Mouse (Mus musculus): ENCODE measurements at regions not wholly inside any gene's neighbourhood (a gene's known extent, or its start where the extent isn't known, plus 50 kb on each side); places are given as distances from the start of the nearest gene placed in this dataset.

DNA sequence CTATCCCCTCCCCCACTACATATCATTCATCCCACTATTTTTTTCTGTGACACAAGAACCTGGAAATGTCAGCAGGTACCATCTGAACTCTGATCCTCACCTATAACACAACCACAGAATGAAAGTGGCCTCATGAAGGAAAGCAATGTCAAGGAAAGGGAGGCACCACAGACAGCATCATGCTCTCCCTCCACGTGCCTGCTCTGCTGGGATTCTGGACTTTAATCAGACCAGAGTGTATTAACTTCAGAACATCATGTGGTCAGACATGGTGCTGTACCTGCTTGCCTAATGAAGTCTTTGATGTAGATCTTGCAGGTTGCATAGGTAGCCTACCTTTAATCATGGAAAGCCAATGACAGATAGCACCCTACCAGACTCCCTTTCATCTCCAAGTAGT lies 400.8 kb upstream of the Nrp1 start:
- Histone ChIP-seq H3K9ac (replicated peaks) (no peak overlapping the region), H3K36me3 (no peaks in the 10 kb centered on the region), H3K27ac (no peak overlapping the region), H3K4me1 (replicated peaks) (no peaks in the 10 kb centered on the region), H3K4me3 (replicated peaks) (no peak overlapping the region), H3K9me3 (no peaks in the 10 kb centered on the region), H3K4me2 (no peak overlapping the region), H3K27me3 (no peaks in the 10 kb centered on the region)
- ATAC-seq (ENCODE audit: insufficient number of reproducible peaks, insufficient read depth, low FRiP score, low TSS enrichment, low read depth): no peak
- WGBS: 70% methylated on average over 1 of the region's 1 CpGs

GRCm38 (mm10) chr8:127958351-127959044 lies 399.9 kb upstream of the Nrp1 start:
- no peaks in the 10 kb centered on the region for H3K27me3 ChIP-seq
- no peaks in the 10 kb centered on the region for H3K9me3 ChIP-seq
- H3K36me3 ChIP-seq: no peaks in the 10 kb centered on the region
- H3K4me2 ChIP-seq: no peak overlapping the region
- 77% methylated on average over 12 of the region's 12 CpGs for WGBS
- no peaks in the 10 kb centered on the region for H3K4me1 ChIP-seq (replicated peaks)
- ATAC-seq (ENCODE audit: insufficient number of reproducible peaks, insufficient read depth, low FRiP score, low TSS enrichment, low read depth): no peak
- no peak overlapping the region for H3K9ac ChIP-seq (replicated peaks)
- H3K27ac ChIP-seq: no peak overlapping the region
- H3K4me3 ChIP-seq (replicated peaks): no peak overlapping the region

GRCm38 (mm10) chr8:127962862-127963261 lies 395.5 kb upstream of the Nrp1 start:
- 85% methylated on average over 1 of the region's 1 CpGs for WGBS
- H3K27ac ChIP-seq: no peak overlapping the region
- H3K9ac ChIP-seq (replicated peaks): no peak overlapping the region
- H3K36me3 ChIP-seq: no peaks in the 10 kb centered on the region
- H3K4me3 ChIP-seq (replicated peaks): no peak overlapping the region
- no peak for ATAC-seq (ENCODE audit: insufficient number of reproducible peaks, insufficient read depth, low FRiP score, low TSS enrichment, low read depth)
- no peaks in the 10 kb centered on the region for H3K27me3 ChIP-seq
- no peaks in the 10 kb centered on the region for H3K9me3 ChIP-seq
- no peak overlapping the region for H3K4me2 ChIP-seq
- H3K4me1 ChIP-seq (replicated peaks): no peaks in the 10 kb centered on the region

- Histone ChIP-seq H3K4me2 (no peak overlapping the region), H3K9me3 (no peaks in the 10 kb centered on the region), H3K9ac (replicated peaks) (no peak overlapping the region), H3K4me3 (replicated peaks) (no peak overlapping the region), H3K36me3 (no peaks in the 10 kb centered on the region), H3K4me1 (replicated peaks) (no peaks in the 10 kb centered on the region), H3K27me3 (no peaks in the 10 kb centered on the region), H3K27ac (no peak overlapping the region)
- no peak for ATAC-seq (ENCODE audit: insufficient number of reproducible peaks, insufficient read depth, low FRiP score, low TSS enrichment, low read depth)
- WGBS: 83% methylated on average over 6 of the region's 6 CpGs
Observed at GRCm38 (mm10) chr8:127963625-127964024, 394.8 kb upstream of the Nrp1 start.

DNA sequence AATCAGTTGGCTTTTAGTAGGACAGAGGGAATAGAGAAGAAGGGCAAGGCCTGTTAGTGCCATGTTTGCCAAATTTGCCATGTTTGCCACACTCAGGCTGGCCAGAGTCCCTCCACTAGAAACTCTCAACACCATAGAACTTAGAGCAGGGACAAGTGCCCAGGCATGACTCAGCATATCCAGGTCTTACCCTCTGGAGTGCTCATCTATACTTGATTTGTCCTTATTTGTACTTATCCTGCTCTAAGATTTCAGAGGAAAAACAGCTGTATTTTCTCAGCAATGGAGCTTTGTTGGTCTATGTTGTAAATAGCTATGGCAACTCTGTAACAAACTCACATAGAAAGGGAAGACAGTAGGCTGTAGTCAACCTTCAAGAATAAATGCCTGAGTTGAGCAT lies 393.6 kb upstream of the Nrp1 start:
- ATAC-seq (ENCODE audit: insufficient number of reproducible peaks, insufficient read depth, low FRiP score, low TSS enrichment, low read depth): no peak
- H3K36me3 ChIP-seq: no peaks in the 10 kb centered on the region
- H3K9me3 ChIP-seq: no peaks in the 10 kb centered on the region
- H3K27ac ChIP-seq: no peak overlapping the region
- no peak overlapping the region for H3K9ac ChIP-seq (replicated peaks)
- H3K4me2 ChIP-seq: no peak overlapping the region
- H3K27me3 ChIP-seq: no peaks in the 10 kb centered on the region
- H3K4me3 ChIP-seq (replicated peaks): no peak overlapping the region
- no peaks in the 10 kb centered on the region for H3K4me1 ChIP-seq (replicated peaks)

- Histone ChIP-seq H3K36me3 (no peaks in the 10 kb centered on the region), H3K4me3 (replicated peaks) (no peak overlapping the region), H3K27ac (no peak overlapping the region), H3K9ac (replicated peaks) (no peak overlapping the region), H3K4me2 (no peak overlapping the region), H3K9me3 (no peaks in the 10 kb centered on the region), H3K4me1 (replicated peaks) (no peaks in the 10 kb centered on the region), H3K27me3 (no peaks in the 10 kb centered on the region)
- 61% methylated on average over 2 of the region's 2 CpGs for WGBS
- no peak for ATAC-seq (ENCODE audit: insufficient number of reproducible peaks, insufficient read depth, low FRiP score, low TSS enrichment, low read depth)
Observed at GRCm38 (mm10) chr8:127965341-127965740, 393.1 kb upstream of the Nrp1 start.

GRCm38 (mm10) chr8:127968026-127968425 lies 390.4 kb upstream of the Nrp1 start:
- H3K9me3 ChIP-seq: no peaks in the 10 kb centered on the region
- no peak overlapping the region for H3K27ac ChIP-seq
- H3K4me3 ChIP-seq (replicated peaks): no peak overlapping the region
- no peak overlapping the region for H3K4me2 ChIP-seq
- H3K9ac ChIP-seq (replicated peaks): no peak overlapping the region
- 86% methylated on average over 2 of the region's 2 CpGs for WGBS
- ATAC-seq (ENCODE audit: insufficient number of reproducible peaks, insufficient read depth, low FRiP score, low TSS enrichment, low read depth): no peak
- H3K36me3 ChIP-seq: no peaks in the 10 kb centered on the region
- no peaks in the 10 kb centered on the region for H3K27me3 ChIP-seq
- no peaks in the 10 kb centered on the region for H3K4me1 ChIP-seq (replicated peaks)

GRCm38 (mm10) chr8:127973194-127973593 lies 385.2 kb upstream of the Nrp1 start:
- Histone ChIP-seq H3K4me3 (replicated peaks) (no peak overlapping the region), H3K9ac (replicated peaks) (no peak overlapping the region), H3K27me3 (no peaks in the 10 kb centered on the region), H3K4me1 (replicated peaks) (0 out of 2 replicates have a peak, but pooled peaks cover 4% of the 10 kb centered on the region), H3K36me3 (no peaks in the 10 kb centered on the region), H3K27ac (no peak overlapping the region), H3K4me2 (no peak overlapping the region), H3K9me3 (no peaks in the 10 kb centered on the region)
- no peak for ATAC-seq (ENCODE audit: insufficient number of reproducible peaks, insufficient read depth, low FRiP score, low TSS enrichment, low read depth)
- 94% methylated on average over 2 of the region's 2 CpGs for WGBS

DNA sequence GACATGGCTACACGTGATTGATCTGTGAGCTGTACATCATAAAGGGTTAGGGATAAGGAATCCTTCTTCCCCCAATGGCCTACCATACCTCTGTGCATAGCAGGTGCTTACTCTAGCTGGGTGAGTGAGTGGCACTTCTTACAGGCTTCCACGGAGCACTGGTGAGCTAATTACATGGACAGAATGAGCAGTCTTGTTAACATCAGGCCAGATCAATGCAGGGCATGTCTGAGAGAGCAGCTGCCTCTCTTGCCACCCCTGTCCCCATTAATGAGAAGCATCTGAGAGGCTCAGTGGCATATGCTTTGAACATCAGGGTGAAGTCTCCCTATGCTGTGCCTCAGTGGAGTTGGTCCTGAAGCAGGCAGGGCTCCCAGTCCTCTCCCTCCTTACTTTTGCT lies 380.7 kb upstream of the Nrp1 start:
- 0 out of 2 replicates have a peak, but pooled peaks cover 4% of the 10 kb centered on the region for H3K4me1 ChIP-seq (replicated peaks)
- no peaks in the 10 kb centered on the region for H3K9me3 ChIP-seq
- no peak overlapping the region for H3K9ac ChIP-seq (replicated peaks)
- no peaks in the 10 kb centered on the region for H3K27me3 ChIP-seq
- 40% methylated on average over 2 of the region's 2 CpGs for WGBS
- H3K4me3 ChIP-seq (replicated peaks): no peak overlapping the region
- no peak overlapping the region for H3K4me2 ChIP-seq
- no peak overlapping the region for H3K27ac ChIP-seq
- no peak for ATAC-seq (ENCODE audit: insufficient number of reproducible peaks, insufficient read depth, low FRiP score, low TSS enrichment, low read depth)
- no peaks in the 10 kb centered on the region for H3K36me3 ChIP-seq

DNA sequence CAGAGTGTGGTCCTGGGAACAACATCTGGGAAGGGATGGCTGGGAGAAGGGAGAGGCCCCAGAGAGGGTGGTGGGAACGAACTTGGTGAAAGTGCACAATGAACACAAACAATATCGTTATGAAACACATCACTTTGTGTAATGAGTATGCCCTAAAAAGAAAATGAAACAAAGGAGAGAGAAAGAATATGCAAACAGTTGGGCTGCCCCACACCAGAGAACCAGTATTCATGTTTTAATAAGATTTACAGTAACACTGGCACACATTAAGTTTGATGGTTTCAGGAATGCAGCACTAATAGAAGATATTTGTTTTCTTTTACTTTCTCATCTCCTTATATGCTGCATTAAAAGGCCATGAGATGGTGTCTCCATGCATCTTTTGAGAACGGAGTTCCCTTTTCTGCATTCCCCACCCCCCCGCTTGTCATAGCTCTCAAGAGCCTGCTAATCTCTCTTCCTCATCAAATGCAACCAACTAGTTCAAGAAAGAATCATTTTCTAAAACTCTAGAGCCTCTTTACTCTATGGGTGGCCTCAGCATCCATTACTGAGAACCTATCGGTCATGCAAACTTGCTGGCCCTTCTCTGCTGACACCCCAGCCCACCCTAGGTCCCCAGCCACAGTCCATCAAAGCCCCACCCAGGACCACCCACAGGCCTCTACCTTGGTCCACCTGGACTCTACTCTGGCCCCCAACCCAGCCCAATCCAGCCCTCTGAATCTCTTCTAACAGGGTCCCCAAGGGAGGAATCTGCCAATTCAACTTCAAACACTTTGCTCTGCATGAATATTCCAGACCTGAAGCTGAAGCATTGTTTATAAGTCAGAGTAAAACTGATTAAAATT lies 379.0 kb upstream of the Nrp1 start:
- Histone ChIP-seq H3K4me2 (no peak overlapping the region), H3K36me3 (no peaks in the 10 kb centered on the region), H3K4me3 (replicated peaks) (no peak overlapping the region), H3K9me3 (no peaks in the 10 kb centered on the region), H3K27me3 (no peaks in the 10 kb centered on the region), H3K9ac (replicated peaks) (no peak overlapping the region), H3K27ac (no peak overlapping the region), H3K4me1 (replicated peaks) (no peaks in the 10 kb centered on the region)
- 77% methylated on average over 5 of the region's 5 CpGs for WGBS
- no peak for ATAC-seq (ENCODE audit: insufficient number of reproducible peaks, insufficient read depth, low FRiP score, low TSS enrichment, low read depth)

- Histone ChIP-seq H3K9me3 (no peaks in the 10 kb centered on the region), H3K4me1 (replicated peaks) (no peaks in the 10 kb centered on the region), H3K36me3 (no peaks in the 10 kb centered on the region), H3K4me2 (no peak overlapping the region), H3K9ac (replicated peaks) (no peak overlapping the region), H3K27ac (no peak overlapping the region), H3K27me3 (no peaks in the 10 kb centered on the region), H3K4me3 (replicated peaks) (no peak overlapping the region)
- no peak for ATAC-seq (ENCODE audit: insufficient number of reproducible peaks, insufficient read depth, low FRiP score, low TSS enrichment, low read depth)
- WGBS: 80% methylated on average over 5 of the region's 5 CpGs
Observed at GRCm38 (mm10) chr8:127982165-127982564, 376.2 kb upstream of the Nrp1 start.

Measured in limb, embryonic 12.5 days (tissue).